Mouse (Mus musculus) adrenal gland, adult 18-20 months (tissue): ENCODE data around the gene Trpm5. TPM values are rescaled to one million over a fixed set of nuclear protein-coding genes. Genes with fewer than 3 reads are reported as not detected.

ENCODE experiments used
- DNase-seq, 2 experiments: peaks; one replicate each; pipeline ENCODE4 v3.0.0; 2021 to 2022; ENCODE audit warnings: low spot score in 2 of 2
- long read RNA-seq, 2 experiments: library from polyadenylated mRNA; stranded (forward); transcript quantifications; one replicate each; pipeline ENCODE4 v2.0.0; 2021
- total RNA-seq, 2 experiments: library from RNA; stranded (reverse); gene quantifications; 1 replicate in 1 of 2; 2 replicates in 1 of 2; pipeline ENCODE4 v1.2.3; 2021

The Trpm5 gene
- under 1 TPM; 0.30 to 0.38 TPM for total RNA-seq
- long read RNA-seq, experiment 1, partial matches to known transcripts: 0 of 1 reads
- long read RNA-seq, experiment 1, other reads (novel, unspliced or antisense): 1 of 1 reads
- long read RNA-seq, experiment 2, partial matches to known transcripts: 0 of 2 reads
- long read RNA-seq, experiment 2, other reads (novel, unspliced or antisense): 2 of 2 reads

- DNase-seq: peak; percentile 73 to 79
Measured at GRCm38 (mm10) chr7:143094592-143095553, at the start of gene Trpm5. Gene Trpm5, minus strand, starts transcription at chr7:143094642.

DNA sequence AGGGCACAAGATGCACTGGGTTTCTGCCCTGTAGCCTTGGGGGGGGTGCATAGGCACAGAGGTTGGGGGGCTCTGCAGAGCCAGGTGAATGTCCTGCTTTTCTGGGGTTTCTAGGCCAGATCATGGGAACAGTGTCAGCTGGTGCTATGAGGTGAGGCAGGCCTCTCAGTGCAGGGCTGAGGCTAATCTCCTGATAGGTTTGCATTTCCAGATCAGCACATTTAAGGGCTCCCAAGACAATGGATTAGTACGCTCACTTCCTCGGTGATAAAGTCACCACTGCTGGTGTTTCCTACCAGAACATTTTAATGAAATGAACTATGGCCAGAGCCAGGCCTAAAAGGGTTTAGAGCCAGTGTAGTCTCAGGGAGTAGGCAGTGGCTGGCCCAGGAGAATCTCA is 48.2 kb upstream of the Trpm5 start:
- no peak for DNase-seq

DNA sequence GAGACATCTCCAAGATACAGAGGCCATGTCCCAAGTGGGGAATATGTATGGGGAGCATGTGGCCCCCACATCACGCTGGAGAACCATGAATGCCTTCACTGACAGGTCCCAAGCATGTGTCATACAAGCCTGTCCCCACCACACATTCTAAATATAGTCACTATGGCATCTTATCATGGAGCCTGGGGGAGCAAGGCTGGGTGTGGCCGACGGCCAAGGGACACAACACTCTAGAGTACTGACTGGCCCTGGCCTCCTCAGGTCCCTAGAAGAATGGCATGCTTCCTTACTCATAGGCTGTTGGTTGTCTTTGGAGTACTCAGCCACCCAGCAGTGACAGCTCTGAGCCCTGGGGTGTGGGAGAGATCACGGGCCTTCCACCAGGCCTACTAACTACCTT is 45.5 kb upstream of the Trpm5 start:
- DNase-seq: no peak

DNA sequence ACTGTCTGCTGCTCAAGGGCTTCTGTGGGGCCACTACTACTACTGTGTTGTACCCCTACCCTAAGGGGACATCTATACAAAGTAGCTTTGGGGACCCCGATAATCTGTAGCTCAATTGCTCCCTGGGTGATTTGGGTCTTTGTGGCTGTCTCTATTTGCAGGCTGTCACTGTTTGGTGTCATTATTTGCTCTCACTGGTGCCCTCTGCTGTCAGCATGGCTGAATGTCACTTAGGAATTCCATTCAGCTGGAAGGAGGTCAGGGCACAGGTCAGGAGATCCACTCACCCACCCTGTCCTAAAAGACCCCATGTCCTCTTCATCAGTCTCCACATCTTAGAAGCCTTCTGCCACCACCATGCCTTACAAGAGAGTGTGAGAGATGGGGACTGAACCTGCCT is 44.3 kb upstream of the Trpm5 start:
- DNase-seq: peak; percentile 62 to 71

DNA sequence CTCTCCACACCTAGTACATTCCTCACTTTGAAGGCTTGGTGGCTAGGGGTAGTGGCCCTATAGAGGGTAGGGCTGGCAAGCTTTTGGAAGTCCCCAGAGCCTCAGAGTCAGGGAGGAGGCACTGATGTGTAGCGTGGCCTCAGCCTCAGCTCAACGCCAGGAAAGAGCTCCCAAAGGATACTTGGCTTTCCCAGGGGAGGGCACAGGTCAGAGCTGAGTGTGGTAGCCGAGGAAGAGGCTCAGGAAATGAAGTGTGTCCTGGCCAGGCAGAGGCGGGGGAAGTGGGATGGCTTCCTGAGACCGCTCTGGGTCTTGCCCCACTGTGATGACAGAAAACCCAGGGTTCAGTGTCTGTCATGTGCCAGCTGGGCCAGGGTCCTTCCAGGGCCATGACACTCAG is 42.1 kb upstream of the Trpm5 start:
- no peak for DNase-seq

- DNase-seq: no peak
Measured at GRCm38 (mm10) chr7:143136125-143136524, 41.7 kb upstream of the Trpm5 start.

DNA sequence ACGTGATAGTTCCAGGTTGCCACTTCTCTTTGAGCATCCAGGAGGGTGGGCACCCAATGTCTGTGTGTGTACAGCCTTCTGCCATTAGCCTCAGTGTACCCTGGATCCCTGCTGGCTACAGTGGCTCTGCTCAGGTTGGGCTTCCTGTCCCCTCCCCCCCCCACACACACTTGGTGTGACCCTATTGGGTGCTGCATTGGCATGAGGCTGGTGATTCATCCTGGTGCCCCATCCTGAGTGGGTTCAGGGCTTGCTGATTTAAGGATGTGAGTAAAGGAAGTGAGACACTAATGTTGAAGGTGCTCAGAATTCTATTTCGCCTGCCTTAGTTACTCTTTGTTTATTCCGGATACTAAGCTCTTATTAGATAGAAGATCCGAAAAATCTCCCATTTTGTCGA is 38.4 kb upstream of the Trpm5 start:
- DNase-seq: no peak

GRCm38 (mm10) chr7:143124902-143125301 is 30.5 kb upstream of the Trpm5 start:
- DNase-seq: no peak

GRCm38 (mm10) chr7:143123876-143124669 is 29.6 kb upstream of the Trpm5 start:
- DNase-seq: no peak

DNA sequence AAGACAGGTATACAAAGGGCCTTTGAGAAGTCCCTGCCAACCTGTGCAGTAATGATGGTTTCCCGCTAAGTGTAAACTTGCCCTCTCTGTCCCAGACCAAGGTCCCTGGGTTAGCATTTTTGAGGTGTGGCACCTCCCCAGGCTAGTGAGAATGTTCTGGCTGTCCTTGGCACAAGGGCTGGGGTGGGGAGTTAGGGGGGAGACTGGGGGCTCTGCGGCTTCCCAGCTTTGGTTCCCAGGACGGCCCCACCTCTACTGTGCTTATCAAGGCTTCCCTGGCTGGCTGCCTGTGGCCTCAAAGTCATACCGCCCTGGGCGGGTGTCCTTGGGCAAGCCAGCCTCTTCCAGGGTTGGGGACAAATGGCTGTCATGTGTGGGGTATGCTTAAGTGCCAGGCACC is 27.7 kb upstream of the Trpm5 start:
- DNase-seq: peak; percentile 41 to 51

GRCm38 (mm10) chr7:143119826-143120225 is 25.4 kb upstream of the Trpm5 start:
- no peak for DNase-seq

GRCm38 (mm10) chr7:143119407-143119806 is 25.0 kb upstream of the Trpm5 start:
- DNase-seq: no peak

GRCm38 (mm10) chr7:143116521-143116920 is 22.1 kb upstream of the Trpm5 start:
- DNase-seq: no peak

DNA sequence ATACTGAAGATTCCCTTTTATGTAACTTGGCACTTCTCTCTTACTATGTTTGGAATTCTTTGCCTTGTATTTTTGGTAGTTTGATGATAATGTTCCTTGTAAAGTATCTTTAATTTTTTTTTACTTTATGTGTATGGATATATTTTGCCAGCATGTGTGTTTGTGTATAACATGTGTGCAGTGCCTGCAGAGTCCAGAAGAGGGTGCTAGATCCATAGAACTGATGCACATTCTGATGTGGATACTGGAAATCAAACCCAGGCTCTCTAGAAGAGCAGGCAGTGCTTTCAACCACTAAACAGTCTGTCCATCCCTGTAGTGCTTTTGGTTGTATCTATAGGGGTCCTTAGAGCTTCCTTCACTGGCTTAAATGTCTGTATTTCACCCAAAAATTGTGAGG is 20.3 kb upstream of the Trpm5 start:
- DNase-seq: no peak

- DNase-seq: no peak
Measured at GRCm38 (mm10) chr7:143112395-143112794, 18.0 kb upstream of the Trpm5 start.

- DNase-seq: no peak
Measured at GRCm38 (mm10) chr7:143111719-143112118, 17.3 kb upstream of the Trpm5 start.

- DNase-seq: no peak
Measured at GRCm38 (mm10) chr7:143110803-143111202, 16.4 kb upstream of the Trpm5 start.

GRCm38 (mm10) chr7:143109696-143110095 is 15.3 kb upstream of the Trpm5 start:
- no peak for DNase-seq

DNA sequence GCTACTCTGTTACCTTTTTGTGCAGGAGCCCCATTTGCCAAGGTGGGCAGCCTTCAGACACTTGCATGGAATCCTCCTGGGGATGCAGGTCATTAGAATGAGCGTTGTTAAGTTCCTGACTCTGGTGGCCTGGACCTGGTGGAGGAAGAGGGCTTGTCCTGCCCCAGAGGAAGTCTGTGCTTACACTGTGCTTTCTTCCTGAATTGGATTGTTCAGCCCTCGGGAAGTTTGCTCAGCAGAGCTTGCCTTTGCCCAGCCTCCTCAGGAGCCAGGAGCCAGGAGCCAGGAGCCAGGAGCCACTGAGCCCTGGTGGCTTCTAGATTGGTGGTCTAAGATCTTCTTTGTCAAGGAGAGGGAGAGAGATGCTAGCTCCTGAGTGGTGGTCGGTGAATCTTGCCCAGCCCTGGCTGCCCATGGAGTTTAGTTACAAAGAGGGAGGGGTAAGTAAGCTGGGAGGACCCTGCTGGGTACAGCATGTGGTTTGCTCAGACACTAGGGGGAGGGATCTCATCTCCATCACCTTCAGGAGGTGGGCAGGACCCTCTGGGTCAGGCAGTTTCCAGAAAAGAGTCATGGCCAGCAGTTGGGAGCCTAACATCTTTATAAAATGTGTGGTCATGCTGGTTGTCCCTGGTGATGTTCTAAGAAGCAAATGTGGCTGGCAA is 14.7 kb upstream of the Trpm5 start:
- no peak for DNase-seq

GRCm38 (mm10) chr7:143108200-143108599 is 13.8 kb upstream of the Trpm5 start:
- no peak for DNase-seq
